Mouse (Mus musculus) gastrocnemius, postnatal 4 days (tissue): ENCODE results near the gene Tmem110. TPM values are rescaled to one million over a fixed set of nuclear protein-coding genes. Genes with fewer than 3 reads are reported as not detected.

ENCODE experiments used
- DNase-seq, 2 experiments: peaks; one replicate each; pipeline ENCODE4 v3.0.0; 2021 to 2022; ENCODE audit warnings: low spot score in 2 of 2, mixed read lengths in 2 of 2
- long read RNA-seq, 2 experiments: library from polyadenylated mRNA; stranded (forward); transcript quantifications; one replicate each; pipeline ENCODE4 v2.0.0; 2021
- total RNA-seq, 2 experiments: library from RNA; stranded (reverse); gene quantifications; 2 replicates each; pipeline ENCODE4 v1.2.3; 2021

The Tmem110 gene
- total RNA-seq = 10 to 100 TPM; 13.0 to 15.7 TPM
- long read RNA-seq, experiment 1, transcript Tmem110-201 (8 exons, 3,742 nt) = major isoform, 7 of 12 reads
- long read RNA-seq, experiment 1, partial matches to known transcripts = 1 of 12 reads
- long read RNA-seq, experiment 1, other reads (novel, unspliced or antisense) = 4 of 12 reads
- long read RNA-seq, experiment 2, transcript Tmem110-201 (8 exons, 3,742 nt) = major isoform, 14 of 22 reads
- long read RNA-seq, experiment 2, partial matches to known transcripts = 1 of 22 reads
- long read RNA-seq, experiment 2, other reads (novel, unspliced or antisense) = 4 of 22 reads

GRCm38 (mm10) chr14:30825476-30826131 is at the start of gene Tmem110:
TSS of gene Tmem110 (plus strand) at chr14:30825590.
- DNase-seq = peak; percentile 56 to 83

- no peak for DNase-seq
Observed at GRCm38 (mm10) chr14:30784614-30785013, 40.8 kb upstream of the Tmem110 start.

- no peak for DNase-seq
Observed at GRCm38 (mm10) chr14:30789471-30789870, 35.9 kb upstream of the Tmem110 start.

GRCm38 (mm10) chr14:30792871-30793270 is 32.5 kb upstream of the Tmem110 start:
- DNase-seq = no peak

- DNase-seq = no peak
Observed at GRCm38 (mm10) chr14:30801756-30802155, 23.6 kb upstream of the Tmem110 start.

- no peak for DNase-seq
Observed at GRCm38 (mm10) chr14:30821136-30821535, 4.3 kb upstream of the Tmem110 start.

- no peak for DNase-seq
Observed at GRCm38 (mm10) chr14:30824456-30824995, 864 bp upstream of the Tmem110 start.

- DNase-seq = no peak
Observed at GRCm38 (mm10) chr14:30825021-30825475, 342 bp upstream of the Tmem110 start.

- DNase-seq = no peak
Observed at GRCm38 (mm10) chr14:30826174-30827140, 1.1 kb downstream of the Tmem110 start.

- no peak for DNase-seq
Observed at GRCm38 (mm10) chr14:30827480-30827879, 2.1 kb downstream of the Tmem110 start.

- DNase-seq = no peak
Observed at GRCm38 (mm10) chr14:30828077-30828476, 2.7 kb downstream of the Tmem110 start.

- DNase-seq = peak in 1 of 2 experiments; percentile 50
Observed at GRCm38 (mm10) chr14:30828635-30829460, 3.5 kb downstream of the Tmem110 start.

- no peak for DNase-seq
Observed at GRCm38 (mm10) chr14:30837416-30837996, 12.1 kb downstream of the Tmem110 start.

GRCm38 (mm10) chr14:30843701-30844100 is 18.3 kb downstream of the Tmem110 start:
- no peak for DNase-seq

- no peak for DNase-seq
Observed at GRCm38 (mm10) chr14:30850504-30850903, 25.1 kb downstream of the Tmem110 start.

GRCm38 (mm10) chr14:30852325-30852724 is 26.9 kb downstream of the Tmem110 start:
- DNase-seq = no peak

- no peak for DNase-seq
Observed at GRCm38 (mm10) chr14:30855316-30855715, 29.9 kb downstream of the Tmem110 start.

GRCm38 (mm10) chr14:30856885-30857507 is 31.6 kb downstream of the Tmem110 start:
- DNase-seq = no peak

- DNase-seq = no peak
Observed at GRCm38 (mm10) chr14:30857990-30858389, 32.6 kb downstream of the Tmem110 start.
